Mouse (Mus musculus) lung, postnatal 4 days (tissue): ENCODE measurements at regions not wholly inside any gene's neighbourhood (a gene's known extent, or its start where the extent isn't known, plus 50 kb on each side); places are given as distances from the start of the nearest gene placed in this dataset.
A peak's percentile ranks its signal among the peaks of the same experiment; 100 is the strongest.
"Not testable (repeated sequence)": the region's sequence is repeated elsewhere in the genome, so short reads cannot be mapped to it uniquely, and the experiment has no call there.

Experiments
- DNase-seq, 2 experiments: peaks; one replicate each; pipeline ENCODE4 v3.0.0; 2021

- not testable (repeated sequence) for DNase-seq
Observed at GRCm38 (mm10) chr13:103620958-103621357, 153.4 kb downstream of the Srek1 start.

GRCm38 (mm10) chr13:103613333-103613725 lies 161.1 kb downstream of the Srek1 start:
- no peak for DNase-seq

DNA sequence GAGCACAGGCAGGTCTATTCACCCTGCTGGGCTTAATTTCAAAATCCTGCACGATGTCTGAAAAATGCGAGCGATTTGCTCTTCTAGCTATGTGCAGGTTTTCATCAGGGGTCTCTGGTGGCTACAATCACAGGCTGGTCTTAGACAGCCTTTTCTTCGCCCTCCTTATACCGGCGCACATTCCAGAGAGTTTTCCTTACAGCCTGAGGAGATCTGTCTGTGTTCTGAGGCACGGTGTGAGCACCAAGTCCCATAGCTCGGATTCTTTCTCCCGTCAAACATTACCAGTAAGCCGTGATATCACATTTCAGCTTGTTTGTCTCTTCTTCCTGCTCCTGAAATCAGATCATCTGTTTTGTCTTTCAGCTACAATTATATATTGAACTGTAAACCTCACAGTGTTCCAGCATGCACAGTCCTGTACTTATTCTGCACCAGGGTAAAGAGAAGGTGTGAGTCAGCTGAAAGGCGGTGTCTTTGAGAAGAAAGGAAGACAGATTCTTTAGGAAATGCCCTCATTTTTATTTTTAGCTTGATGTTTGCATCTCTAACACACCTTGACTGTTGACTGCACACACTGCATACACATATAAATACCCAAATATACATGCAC lies 161.6 kb downstream of the Srek1 start:
- DNase-seq, result no peak

DNA sequence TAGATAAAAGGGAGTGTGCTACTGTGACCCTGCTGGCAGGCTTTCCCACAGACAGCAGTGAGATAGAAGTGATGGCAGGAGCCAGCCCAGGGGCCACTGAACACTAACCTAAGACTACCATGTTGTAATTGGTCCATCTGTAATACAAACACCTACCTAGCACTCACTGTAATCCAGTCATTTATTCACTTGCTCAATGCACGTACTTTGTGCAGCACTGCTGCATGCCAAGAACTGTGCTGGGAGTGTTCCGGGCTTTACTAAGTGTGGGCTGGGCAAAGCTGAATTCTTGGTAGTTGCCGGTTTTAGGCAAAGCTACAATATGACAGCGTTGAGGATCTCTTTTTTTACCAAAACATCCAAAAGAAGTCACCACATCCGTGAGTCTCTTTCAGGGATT lies 172.1 kb downstream of the Srek1 start:
- no peak for DNase-seq

DNA sequence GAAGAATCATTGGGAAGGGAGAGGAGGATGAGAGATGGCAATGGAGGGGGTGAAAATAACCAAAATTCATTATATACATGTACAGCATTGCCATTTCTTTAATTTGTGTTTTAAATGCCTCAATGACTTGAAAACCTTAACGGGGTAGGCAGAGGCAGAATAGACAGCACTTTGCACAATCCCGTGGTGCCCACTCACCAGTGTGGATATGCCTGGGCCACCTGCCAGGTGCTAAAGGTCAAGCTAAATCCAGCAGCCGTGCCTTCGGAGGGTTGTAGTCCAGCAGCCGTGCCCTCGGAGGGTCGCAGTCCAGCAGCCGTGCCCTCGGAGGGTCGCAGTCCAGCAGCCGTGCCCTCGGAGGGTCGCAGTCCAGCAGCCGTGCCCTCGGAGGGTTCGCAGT lies 182.0 kb downstream of the Srek1 start:
- no peak for DNase-seq

DNA sequence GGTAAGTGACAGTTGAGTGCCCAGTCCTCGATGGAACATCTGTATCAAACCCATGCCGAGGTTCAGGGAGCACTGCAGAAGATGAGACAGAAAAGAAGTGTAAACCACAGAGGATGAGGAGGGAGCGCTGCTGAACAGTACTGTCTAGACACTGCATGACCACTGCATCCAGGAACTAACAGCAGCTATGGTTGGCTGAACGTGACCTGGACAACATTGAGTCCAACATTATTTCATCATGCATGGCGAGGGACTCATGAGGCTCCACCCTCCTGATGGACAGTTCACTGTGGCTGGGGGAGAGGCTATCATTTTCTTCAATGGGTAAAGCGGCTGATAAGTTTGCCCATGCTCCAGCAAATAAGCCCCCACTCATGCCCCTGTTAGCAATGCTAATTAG lies 182.5 kb downstream of the Srek1 start:
- DNase-seq, result no peak

DNA sequence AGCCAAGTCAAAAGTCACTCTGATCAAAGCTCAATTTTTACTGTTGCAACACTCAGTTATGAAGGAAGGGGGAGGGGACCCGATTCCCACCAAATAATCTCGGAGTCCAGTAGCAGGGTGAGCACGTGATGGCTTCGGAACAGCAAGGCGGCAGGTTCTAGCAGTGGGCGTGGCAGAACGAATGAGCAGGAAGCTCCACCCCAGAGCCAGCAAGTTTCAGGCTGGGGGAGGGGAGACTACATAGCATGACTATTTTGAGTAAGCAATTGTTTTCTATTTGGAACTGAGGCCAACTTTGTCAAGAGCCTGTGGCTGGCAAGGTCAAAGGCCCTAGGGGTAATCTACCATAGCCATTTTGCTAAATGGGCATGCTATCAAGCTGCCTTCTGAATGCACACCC lies 183.0 kb downstream of the Srek1 start:
- DNase-seq, result not testable (repeated sequence)

GRCm38 (mm10) chr13:103589646-103590045 lies 184.8 kb downstream of the Srek1 start:
- no peak for DNase-seq

GRCm38 (mm10) chr13:103576856-103577255 lies 197.6 kb downstream of the Srek1 start:
- DNase-seq, result no peak

GRCm38 (mm10) chr13:103564715-103565114 lies 209.7 kb downstream of the Srek1 start:
- DNase-seq, result no peak

DNA sequence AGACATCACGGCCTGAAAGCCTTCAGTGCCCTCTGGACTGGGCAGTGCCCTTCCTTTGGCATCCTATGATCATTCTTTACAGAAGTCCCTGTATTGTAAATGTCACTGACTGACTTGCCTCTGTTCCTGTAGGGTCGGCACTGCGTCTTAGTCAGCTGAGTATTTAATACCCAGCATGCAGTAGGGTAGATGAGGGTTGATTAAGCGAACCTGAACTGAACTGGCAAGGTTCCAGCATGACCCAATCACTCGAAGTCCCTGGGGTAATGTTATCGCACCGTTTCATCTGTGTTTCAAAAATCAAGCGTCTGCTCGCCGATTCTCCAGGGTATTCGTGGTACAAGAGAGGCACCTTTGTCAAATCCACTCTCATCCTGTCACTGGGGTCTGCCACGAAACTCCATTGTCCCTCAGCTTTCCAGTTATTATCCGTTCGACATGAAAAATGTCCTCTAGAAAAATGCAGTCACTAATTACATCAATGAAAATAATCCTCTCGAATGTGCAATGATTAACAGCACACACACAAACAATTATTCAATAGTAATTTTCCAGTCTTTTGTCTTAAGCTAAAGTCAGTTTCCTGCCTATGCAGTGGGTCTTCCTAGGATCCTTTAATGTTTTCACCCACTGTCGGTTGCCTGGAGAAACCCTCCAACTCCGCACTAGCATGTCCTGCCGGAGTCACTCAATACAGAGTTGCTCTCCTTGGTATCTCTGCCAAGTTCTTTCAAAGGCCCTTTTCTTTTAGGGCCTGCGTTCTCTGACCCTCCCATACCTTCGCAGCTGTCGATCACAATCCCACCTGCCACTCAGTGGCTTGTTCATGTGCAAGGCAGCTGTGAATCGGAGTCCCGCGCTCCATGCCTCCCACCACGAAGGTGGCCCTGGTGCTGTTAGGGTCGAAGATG lies 212.4 kb downstream of the Srek1 start:
- DNase-seq, result no peak

- no peak for DNase-seq
Observed at GRCm38 (mm10) chr13:103558915-103559314, 215.5 kb downstream of the Srek1 start.

DNA sequence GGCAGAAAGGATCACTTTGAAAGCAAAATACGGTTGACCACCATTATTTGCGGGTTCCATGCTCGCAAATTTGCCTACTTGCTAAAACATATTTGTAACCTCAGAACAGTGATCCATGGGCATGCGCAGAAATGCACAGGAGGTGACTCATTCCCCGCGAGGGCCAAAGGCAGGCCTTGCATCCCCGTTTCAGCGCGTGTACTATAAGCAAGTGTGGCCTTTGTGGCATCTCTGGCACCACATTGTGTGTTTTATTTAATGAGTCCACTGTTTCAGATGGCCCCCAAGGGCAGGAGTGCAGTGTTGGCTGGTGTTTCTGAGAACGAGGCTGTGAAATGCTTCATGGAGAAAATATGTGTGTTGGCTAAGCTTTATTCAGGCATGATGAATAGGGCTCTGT lies 205.3 kb upstream of the Mast4 start:
- DNase-seq, result peak; percentile 8 to 34

GRCm38 (mm10) chr13:103513825-103514224 lies 179.5 kb upstream of the Mast4 start:
- DNase-seq, result no peak

DNA sequence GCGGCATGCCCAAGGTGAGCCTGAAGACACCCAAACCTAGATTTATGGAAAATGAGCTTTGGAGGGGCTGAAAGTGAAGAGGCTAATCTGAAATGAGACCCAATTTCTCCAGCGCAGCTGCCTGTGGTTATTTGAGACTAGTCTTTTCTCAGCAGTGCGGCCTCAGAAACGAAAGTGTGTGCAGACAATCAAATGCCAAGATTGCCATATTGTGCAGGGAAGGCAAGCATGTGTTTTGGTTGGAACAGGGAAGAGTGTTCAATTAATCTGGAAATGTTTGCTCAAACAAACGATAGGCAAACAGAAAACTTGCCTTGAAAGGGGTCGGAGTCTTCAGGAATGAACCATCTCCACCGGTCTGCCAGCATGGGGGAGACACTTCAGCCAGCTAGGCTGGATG lies 178.2 kb upstream of the Mast4 start:
- DNase-seq, result no peak

DNA sequence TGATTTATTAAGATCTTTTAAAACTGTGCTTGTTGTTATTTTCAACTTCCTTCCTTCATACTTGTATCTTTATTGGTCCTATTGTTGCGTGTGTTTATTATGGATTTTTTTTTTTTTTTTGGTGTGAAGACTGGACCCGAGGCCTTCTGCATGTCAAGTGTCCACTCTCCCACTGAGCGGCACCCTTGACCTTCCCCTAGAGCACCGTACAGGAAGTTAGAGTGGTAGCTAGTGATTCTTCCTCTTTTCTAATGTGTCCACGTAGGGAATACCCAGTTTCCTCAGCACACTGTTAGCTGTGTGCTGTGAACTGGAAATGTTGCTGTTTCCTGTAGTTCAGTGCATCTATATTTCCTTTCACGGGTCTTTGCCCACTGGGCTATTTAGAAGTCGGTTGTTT lies 170.7 kb upstream of the Mast4 start:
- no peak for DNase-seq

GRCm38 (mm10) chr13:103499376-103499775 lies 165.1 kb upstream of the Mast4 start:
- DNase-seq, result no peak

DNA sequence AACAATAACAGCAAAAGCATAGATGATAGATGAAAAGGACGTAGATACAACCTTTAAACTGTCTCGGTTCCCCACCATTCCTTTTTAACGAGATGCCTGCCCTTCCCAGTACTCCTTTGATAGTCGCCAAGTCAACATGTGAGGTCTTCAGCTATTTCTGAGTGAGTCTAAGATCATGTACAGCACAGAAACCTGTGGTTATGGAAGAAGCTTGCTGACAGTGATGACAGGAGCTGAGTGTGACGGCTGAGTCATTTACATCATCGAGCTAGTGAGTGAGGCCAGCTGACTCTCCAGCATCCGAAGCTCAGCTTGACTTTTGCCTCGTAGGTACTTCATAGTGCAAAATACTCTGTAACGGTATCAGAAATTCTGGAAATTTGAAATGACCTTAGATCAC lies 160.1 kb upstream of the Mast4 start:
- DNase-seq, result no peak

GRCm38 (mm10) chr13:103493567-103493966 lies 159.3 kb upstream of the Mast4 start:
- DNase-seq, result no peak

DNA sequence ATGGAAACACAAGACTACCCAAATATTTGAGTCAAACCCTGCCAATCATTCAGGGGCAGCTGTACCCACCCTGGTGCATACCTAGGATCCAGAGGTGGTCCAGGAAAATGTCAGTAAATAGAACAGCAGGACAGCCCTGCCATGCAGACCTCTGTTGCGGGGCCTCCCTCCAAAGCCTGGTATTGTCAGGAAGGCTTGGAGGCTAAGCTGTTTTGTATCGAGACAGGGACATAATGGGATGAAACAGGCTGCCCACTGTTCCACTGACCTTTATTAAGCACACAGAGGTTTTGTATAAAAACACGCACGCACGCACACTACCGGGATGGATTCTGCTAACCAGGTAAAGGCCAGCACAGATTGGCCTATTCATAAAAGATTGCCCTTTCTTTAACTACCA lies 155.8 kb upstream of the Mast4 start:
- no peak for DNase-seq

- DNase-seq, result no peak
Observed at GRCm38 (mm10) chr13:103484092-103484491, 149.8 kb upstream of the Mast4 start.

- no peak for DNase-seq
Observed at GRCm38 (mm10) chr13:103483392-103483791, 149.1 kb upstream of the Mast4 start.

GRCm38 (mm10) chr13:103476328-103476727 lies 142.0 kb upstream of the Mast4 start:
- no peak for DNase-seq

GRCm38 (mm10) chr13:103472216-103472615 lies 137.9 kb upstream of the Mast4 start:
- DNase-seq, result no peak

DNA sequence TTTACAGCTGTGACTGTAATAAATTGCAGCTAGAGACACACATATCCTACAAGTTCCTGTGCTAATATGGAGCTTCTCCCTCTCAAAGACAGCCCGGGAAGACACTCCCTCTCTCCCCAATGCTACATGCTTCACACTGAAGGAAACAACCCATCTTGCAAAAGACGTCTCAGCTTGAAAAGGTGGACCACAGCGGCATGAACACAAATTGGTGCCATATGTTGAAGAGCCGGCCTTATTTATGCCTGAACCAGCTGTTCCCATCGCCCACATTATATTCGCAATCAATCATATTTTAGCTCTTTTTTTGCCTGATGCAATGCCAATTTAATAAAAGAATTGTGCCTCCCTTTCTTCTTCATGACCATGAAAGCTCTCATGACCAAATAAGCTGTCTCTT lies 135.8 kb upstream of the Mast4 start:
- DNase-seq, result no peak
